Mouse (Mus musculus): ENCODE data around the gene Mcmbp. TPM values are rescaled to one million over a fixed set of nuclear protein-coding genes. Genes with fewer than 3 reads are reported as not detected.

Mcmbp gene
- 54.7 and 59.4 TPM in 2 replicates for polyA plus RNA-seq (2014; fragmentation: Nextera tagmentation; extraction: Ambion mirVana)

- H3K36me3 ChIP-seq (ENCODE audit: control insufficient read depth, insufficient read depth, low read length) = peaks cover 3% of the 10 kb centered on the region; the same call in 1 of the 2 replicates
- peak; percentile 98 for DNase-seq (ENCODE audit: low spot score)
- peak within 1 kb of the TSS; percentile 86 for H3K4me2 ChIP-seq
- peak within 1 kb of the TSS; percentile 95 for H3K9ac ChIP-seq (ENCODE audit: low read depth, low read length)
- peak within 1 kb of the TSS; percentile 92 for H3K4me3 ChIP-seq (ENCODE audit: low read depth, low read length)
- no peaks in the 10 kb centered on the region for H3K27me3 ChIP-seq (replicated peaks; ENCODE audit: control insufficient read depth, insufficient read depth, low read length)
- peak; percentile 85 for ATAC-seq (replicated peaks; ENCODE audit: low FRiP score)
- no peaks in the 10 kb centered on the region for H3K9me3 ChIP-seq (ENCODE audit: control insufficient read depth, low read length)
- under 1% methylated on average over 35 of the region's 35 CpGs for WGBS
- peaks cover 25% of the 10 kb centered on the region for H3K4me1 ChIP-seq (replicated peaks; ENCODE audit: control insufficient read depth, insufficient read depth, low read length)
- peak within 1 kb of the TSS; percentile 69 for H3K27ac ChIP-seq (ENCODE audit: low read depth, low read length)
Observed at GRCm38 (mm10) chr7:128740334-128740733, at the start of gene Mcmbp. Gene Mcmbp, minus strand, starts transcription at chr7:128740495.

- ATAC-seq (replicated peaks; ENCODE audit: low FRiP score) (no peak), DNase-seq (ENCODE audit: low spot score) (peak; percentile 12)
- Histone ChIP-seq H3K4me3 (ENCODE audit: low read depth, low read length) (no peak overlapping the region), H3K27me3 (replicated peaks; ENCODE audit: control insufficient read depth, insufficient read depth, low read length) (no peaks in the 10 kb centered on the region), H3K9me3 (ENCODE audit: control insufficient read depth, low read length) (no peaks in the 10 kb centered on the region), H3K4me2 (no peak overlapping the region), H3K9ac (ENCODE audit: low read depth, low read length) (no peak overlapping the region), H3K27ac (ENCODE audit: low read depth, low read length) (no peak overlapping the region), H3K4me1 (replicated peaks; ENCODE audit: control insufficient read depth, insufficient read depth, low read length) (no peaks in the 10 kb centered on the region), H3K36me3 (ENCODE audit: control insufficient read depth, insufficient read depth, low read length) (peaks cover 4% of the 10 kb centered on the region; the same call in 1 of the 2 replicates)
- 85% methylated on average over 4 of the region's 4 CpGs for WGBS
Observed at GRCm38 (mm10) chr7:128790045-128790444, 49.8 kb upstream of the Mcmbp start.

GRCm38 (mm10) chr7:128781846-128782245, 41.6 kb upstream of the Mcmbp start:
- Histone ChIP-seq H3K4me2 (no peak overlapping the region), H3K27ac (ENCODE audit: low read depth, low read length) (no peak overlapping the region), H3K27me3 (replicated peaks; ENCODE audit: control insufficient read depth, insufficient read depth, low read length) (no peaks in the 10 kb centered on the region), H3K4me1 (replicated peaks; ENCODE audit: control insufficient read depth, insufficient read depth, low read length) (no peaks in the 10 kb centered on the region), H3K9ac (ENCODE audit: low read depth, low read length) (no peak overlapping the region), H3K36me3 (ENCODE audit: control insufficient read depth, insufficient read depth, low read length) (peaks cover 39% of the 10 kb centered on the region), H3K9me3 (ENCODE audit: control insufficient read depth, low read length) (no peaks in the 10 kb centered on the region), H3K4me3 (ENCODE audit: low read depth, low read length) (no peak overlapping the region)
- WGBS = 80% methylated on average over 3 of the region's 3 CpGs
- DNase-seq (ENCODE audit: low spot score) (no peak), ATAC-seq (replicated peaks; ENCODE audit: low FRiP score) (no peak)

GRCm38 (mm10) chr7:128779305-128779704, 39.0 kb upstream of the Mcmbp start:
- Histone ChIP-seq H3K27ac (ENCODE audit: low read depth, low read length) (no peak overlapping the region), H3K4me3 (ENCODE audit: low read depth, low read length) (no peak overlapping the region), H3K4me1 (replicated peaks; ENCODE audit: control insufficient read depth, insufficient read depth, low read length) (no peaks in the 10 kb centered on the region), H3K9ac (ENCODE audit: low read depth, low read length) (no peak overlapping the region), H3K9me3 (ENCODE audit: control insufficient read depth, low read length) (no peaks in the 10 kb centered on the region), H3K4me2 (no peak overlapping the region), H3K27me3 (replicated peaks; ENCODE audit: control insufficient read depth, insufficient read depth, low read length) (no peaks in the 10 kb centered on the region), H3K36me3 (ENCODE audit: control insufficient read depth, insufficient read depth, low read length) (peaks cover 43% of the 10 kb centered on the region)
- DNase-seq (ENCODE audit: low spot score) = no peak
- ATAC-seq (replicated peaks; ENCODE audit: low FRiP score) = peak; percentile 64; the same call in 1 of the 2 replicates
- 61% methylated on average over 6 of the region's 6 CpGs for WGBS

- Histone ChIP-seq H3K27me3 (replicated peaks; ENCODE audit: control insufficient read depth, insufficient read depth, low read length) (no peaks in the 10 kb centered on the region), H3K36me3 (ENCODE audit: control insufficient read depth, insufficient read depth, low read length) (peaks cover 42% of the 10 kb centered on the region), H3K9ac (ENCODE audit: low read depth, low read length) (no peak overlapping the region), H3K4me3 (ENCODE audit: low read depth, low read length) (no peak overlapping the region), H3K4me1 (replicated peaks; ENCODE audit: control insufficient read depth, insufficient read depth, low read length) (no peaks in the 10 kb centered on the region), H3K9me3 (ENCODE audit: control insufficient read depth, low read length) (no peaks in the 10 kb centered on the region), H3K27ac (ENCODE audit: low read depth, low read length) (no peak overlapping the region), H3K4me2 (no peak overlapping the region)
- no peak for ATAC-seq (replicated peaks; ENCODE audit: low FRiP score)
- DNase-seq (ENCODE audit: low spot score) = no peak
- 88% methylated on average over 6 of the region's 6 CpGs for WGBS
Observed at GRCm38 (mm10) chr7:128777201-128777600, 36.9 kb upstream of the Mcmbp start.

- no peaks in the 10 kb centered on the region for H3K9me3 ChIP-seq (ENCODE audit: control insufficient read depth, low read length)
- H3K36me3 ChIP-seq (ENCODE audit: control insufficient read depth, insufficient read depth, low read length) = peaks cover 47% of the 10 kb centered on the region
- no peak overlapping the region for H3K4me2 ChIP-seq
- H3K27me3 ChIP-seq (replicated peaks; ENCODE audit: control insufficient read depth, insufficient read depth, low read length) = no peaks in the 10 kb centered on the region
- H3K27ac ChIP-seq (ENCODE audit: low read depth, low read length) = no peak overlapping the region
- H3K9ac ChIP-seq (ENCODE audit: low read depth, low read length) = no peak overlapping the region
- DNase-seq (ENCODE audit: low spot score) (no peak), ATAC-seq (replicated peaks; ENCODE audit: low FRiP score) (no peak)
- H3K4me3 ChIP-seq (ENCODE audit: low read depth, low read length) = no peak overlapping the region
- H3K4me1 ChIP-seq (replicated peaks; ENCODE audit: control insufficient read depth, insufficient read depth, low read length) = no peaks in the 10 kb centered on the region
Observed at GRCm38 (mm10) chr7:128766696-128767095, 26.4 kb upstream of the Mcmbp start.

- ATAC-seq (replicated peaks; ENCODE audit: low FRiP score) = no peak
- Histone ChIP-seq H3K9ac (ENCODE audit: low read depth, low read length) (no peak overlapping the region), H3K4me2 (no peak overlapping the region), H3K27ac (ENCODE audit: low read depth, low read length) (no peak overlapping the region), H3K27me3 (replicated peaks; ENCODE audit: control insufficient read depth, insufficient read depth, low read length) (no peaks in the 10 kb centered on the region), H3K4me1 (replicated peaks; ENCODE audit: control insufficient read depth, insufficient read depth, low read length) (no peaks in the 10 kb centered on the region), H3K9me3 (ENCODE audit: control insufficient read depth, low read length) (no peaks in the 10 kb centered on the region), H3K4me3 (ENCODE audit: low read depth, low read length) (no peak overlapping the region), H3K36me3 (ENCODE audit: control insufficient read depth, insufficient read depth, low read length) (peaks cover 65% of the 10 kb centered on the region)
- DNase-seq (ENCODE audit: low spot score) = no peak
- 91% methylated on average over 4 of the region's 4 CpGs for WGBS
Observed at GRCm38 (mm10) chr7:128758948-128759347, 18.7 kb upstream of the Mcmbp start.

GRCm38 (mm10) chr7:128755396-128755795, 15.1 kb upstream of the Mcmbp start:
- DNase-seq (ENCODE audit: low spot score) (no peak), ATAC-seq (replicated peaks; ENCODE audit: low FRiP score) (no peak)
- H3K36me3 ChIP-seq (ENCODE audit: control insufficient read depth, insufficient read depth, low read length) = peaks cover 62% of the 10 kb centered on the region
- H3K27ac ChIP-seq (ENCODE audit: low read depth, low read length) = no peak overlapping the region
- no peaks in the 10 kb centered on the region for H3K4me1 ChIP-seq (replicated peaks; ENCODE audit: control insufficient read depth, insufficient read depth, low read length)
- no peak overlapping the region for H3K4me3 ChIP-seq (ENCODE audit: low read depth, low read length)
- no peak overlapping the region for H3K4me2 ChIP-seq
- no peaks in the 10 kb centered on the region for H3K9me3 ChIP-seq (ENCODE audit: control insufficient read depth, low read length)
- 86% methylated on average over 1 of the region's 1 CpGs for WGBS
- no peak overlapping the region for H3K9ac ChIP-seq (ENCODE audit: low read depth, low read length)
- H3K27me3 ChIP-seq (replicated peaks; ENCODE audit: control insufficient read depth, insufficient read depth, low read length) = no peaks in the 10 kb centered on the region

- H3K4me1 ChIP-seq (replicated peaks; ENCODE audit: control insufficient read depth, insufficient read depth, low read length) = peaks cover 19% of the 10 kb centered on the region
- H3K4me2 ChIP-seq = no peak overlapping the region
- no peak overlapping the region for H3K4me3 ChIP-seq (ENCODE audit: low read depth, low read length)
- ATAC-seq (replicated peaks; ENCODE audit: low FRiP score) (no peak), DNase-seq (ENCODE audit: low spot score) (no peak)
- no peak overlapping the region for H3K27ac ChIP-seq (ENCODE audit: low read depth, low read length)
- H3K9ac ChIP-seq (ENCODE audit: low read depth, low read length) = no peak overlapping the region
- peaks cover 40% of the 10 kb centered on the region for H3K36me3 ChIP-seq (ENCODE audit: control insufficient read depth, insufficient read depth, low read length)
- no peaks in the 10 kb centered on the region for H3K27me3 ChIP-seq (replicated peaks; ENCODE audit: control insufficient read depth, insufficient read depth, low read length)
- 76% methylated on average over 4 of the region's 4 CpGs for WGBS
- H3K9me3 ChIP-seq (ENCODE audit: control insufficient read depth, low read length) = no peaks in the 10 kb centered on the region
Observed at GRCm38 (mm10) chr7:128752012-128752411, 11.7 kb upstream of the Mcmbp start.
